Mouse (Mus musculus): Measurements from ENCODE around the gene Ntf5. TPM values are rescaled to one million over a fixed set of nuclear protein-coding genes. Genes with fewer than 3 reads are reported as not detected.
"Not testable (repeated sequence)": the region's sequence is repeated elsewhere in the genome, so short reads cannot be mapped to it uniquely, and the experiment has no call there.

The Ntf5 gene
- 1.8 and 2.6 TPM in 2 replicates for polyA plus RNA-seq (2012; rRNA removed)

- no peak for DNase-seq (ENCODE audit: low read depth)
These were observed at the start of gene Ntf5 for GRCm38 (mm10) chr7:45413113-45413863. TSS of gene Ntf5 (plus strand) at chr7:45413695.

GRCm38 (mm10) chr7:45363983-45364382 lies 49.5 kb upstream of the Ntf5 start:
- no peak for DNase-seq (ENCODE audit: low read depth)

- DNase-seq (ENCODE audit: low read depth): no peak
These were observed 47.5 kb upstream of the Ntf5 start for GRCm38 (mm10) chr7:45365742-45366651.

GRCm38 (mm10) chr7:45366652-45367019 lies 46.9 kb upstream of the Ntf5 start, which contains the start of gene Ppfia3:
TSS of gene Ppfia3 (minus strand) at chr7:45367019.
- DNase-seq (ENCODE audit: low read depth): no peak

- peak; percentile 38 for DNase-seq (ENCODE audit: low read depth)
These were observed 46.2 kb upstream of the Ntf5 start for GRCm38 (mm10) chr7:45367020-45367880.

- no peak for DNase-seq (ENCODE audit: low read depth)
These were observed 45.3 kb upstream of the Ntf5 start for GRCm38 (mm10) chr7:45368178-45368577.

- no peak for DNase-seq (ENCODE audit: low read depth)
These were observed 44.3 kb upstream of the Ntf5 start for GRCm38 (mm10) chr7:45369022-45369745.

GRCm38 (mm10) chr7:45369836-45370474 lies 43.5 kb upstream of the Ntf5 start:
- no peak for DNase-seq (ENCODE audit: low read depth)

GRCm38 (mm10) chr7:45370475-45371311 lies 42.8 kb upstream of the Ntf5 start, which contains the start of gene Lin7b:
TSS of gene Lin7b (minus strand) at chr7:45370583.
- peak; percentile 34 for DNase-seq (ENCODE audit: low read depth)

- DNase-seq (ENCODE audit: low read depth): no peak
These were observed 41.1 kb upstream of the Ntf5 start for GRCm38 (mm10) chr7:45372371-45372770.

GRCm38 (mm10) chr7:45374620-45375019 lies 38.9 kb upstream of the Ntf5 start:
- DNase-seq (ENCODE audit: low read depth): no peak

- DNase-seq (ENCODE audit: low read depth): no peak
These were observed 37.4 kb upstream of the Ntf5 start for GRCm38 (mm10) chr7:45376057-45376456.

- no peak for DNase-seq (ENCODE audit: low read depth)
These were observed 27.4 kb upstream of the Ntf5 start for GRCm38 (mm10) chr7:45386077-45386476.

GRCm38 (mm10) chr7:45395129-45395541 lies 18.4 kb upstream of the Ntf5 start:
- no peak for DNase-seq (ENCODE audit: low read depth)

- peak; percentile 97 for DNase-seq (ENCODE audit: low read depth)
These were observed 17.7 kb upstream of the Ntf5 start, which contains the start of gene Snrnp70 for GRCm38 (mm10) chr7:45395578-45396336. TSS of gene Snrnp70 (minus strand) at chr7:45395742.

- not testable (repeated sequence) for DNase-seq (ENCODE audit: low read depth)
These were observed 17.1 kb upstream of the Ntf5 start for GRCm38 (mm10) chr7:45396337-45396775.

- DNase-seq (ENCODE audit: low read depth): no peak
These were observed 16.7 kb upstream of the Ntf5 start for GRCm38 (mm10) chr7:45396787-45397186.

GRCm38 (mm10) chr7:45401521-45402085 lies 11.9 kb upstream of the Ntf5 start:
- no peak for DNase-seq (ENCODE audit: low read depth)

Measured in gonadal fat pad, adult 2 months (tissue).